Mouse (Mus musculus) CD4-positive, CD25-positive, alpha-beta regulatory T cell, adult 4 months (primary cell): ENCODE results near the gene Pdk3. TPM values are rescaled to one million over a fixed set of nuclear protein-coding genes. Genes with fewer than 3 reads are reported as not detected.
A peak's percentile ranks its signal among the peaks of the same experiment; 100 is the strongest.

Experiments used
- ATAC-seq: one replicate; pipeline ENCODE4 v1.8.0; 2017
- polyA plus RNA-seq, 2 experiments: library from polyadenylated mRNA; unstranded; fragments of 100-300 nt; shearing (Covaris generic); gene quantifications; one replicate each; pipeline ENCODE4 v1.2.1; 2017

Gene Pdk3
- polyA plus RNA-seq: 10 to 100 TPM; 15.6 to 18.3 TPM

GRCm38 (mm10) chrX:93831561-93832336 is at the start of gene Pdk3:
TSS of gene Pdk3 (minus strand) at chrX:93832201.
- ATAC-seq: peak; percentile 90

DNA sequence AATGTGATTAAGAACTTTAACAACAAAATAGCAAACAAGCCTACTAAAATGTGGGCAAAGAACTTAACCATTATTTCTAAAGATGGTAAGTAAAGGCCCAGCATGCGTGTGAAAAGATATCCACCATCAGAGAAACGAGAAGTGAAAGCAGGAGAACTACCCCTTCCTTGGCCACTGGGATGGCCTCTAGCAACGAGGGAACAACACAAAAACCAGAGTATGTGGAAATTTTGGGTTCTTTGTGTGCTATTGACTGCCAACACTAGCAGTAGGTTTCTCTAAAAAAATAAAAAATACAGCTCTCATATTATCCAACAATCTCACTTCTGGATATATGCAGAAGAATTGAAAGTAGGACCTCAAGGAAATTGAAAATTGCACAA is 45.6 kb upstream of the Pdk3 start:
- no peak for ATAC-seq

- no peak for ATAC-seq
These were observed 45.1 kb upstream of the Pdk3 start for GRCm38 (mm10) chrX:93876981-93877633.

GRCm38 (mm10) chrX:93863393-93863792 is 31.4 kb upstream of the Pdk3 start:
- no peak for ATAC-seq

DNA sequence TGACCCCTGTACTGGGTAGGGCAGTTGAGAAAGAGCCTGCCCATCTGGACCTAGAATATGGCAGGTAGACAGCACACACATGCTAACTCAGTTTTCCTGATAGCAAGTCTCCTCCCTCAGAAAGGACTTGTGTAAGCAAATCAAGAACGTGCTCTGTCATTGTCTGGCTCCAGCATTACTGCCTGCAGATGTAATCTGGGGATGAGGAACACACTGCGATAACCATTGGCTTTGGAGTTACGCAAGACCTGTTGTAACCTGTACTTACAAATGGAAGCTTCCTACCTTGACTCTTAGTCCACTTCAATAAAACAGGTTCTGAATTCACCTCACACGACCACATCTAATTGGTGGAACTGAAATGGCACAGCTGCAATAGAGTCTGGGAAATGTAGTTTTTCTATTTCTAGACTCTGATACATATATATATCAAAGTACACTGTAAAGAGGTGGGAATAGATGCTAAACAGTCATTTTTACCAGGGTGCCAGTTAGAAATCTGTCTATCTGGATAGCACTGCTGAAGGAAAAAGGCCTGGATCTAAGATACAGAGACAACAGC is 30.6 kb upstream of the Pdk3 start:
- no peak for ATAC-seq

- ATAC-seq: no peak
These were observed 25.8 kb upstream of the Pdk3 start for GRCm38 (mm10) chrX:93857756-93858155.

- ATAC-seq: no peak
These were observed 410 bp upstream of the Pdk3 start for GRCm38 (mm10) chrX:93832337-93832884.

GRCm38 (mm10) chrX:93825787-93826186 is 6.2 kb downstream of the Pdk3 start:
- no peak for ATAC-seq

- ATAC-seq: no peak
These were observed 24.0 kb downstream of the Pdk3 start for GRCm38 (mm10) chrX:93808040-93808439.

DNA sequence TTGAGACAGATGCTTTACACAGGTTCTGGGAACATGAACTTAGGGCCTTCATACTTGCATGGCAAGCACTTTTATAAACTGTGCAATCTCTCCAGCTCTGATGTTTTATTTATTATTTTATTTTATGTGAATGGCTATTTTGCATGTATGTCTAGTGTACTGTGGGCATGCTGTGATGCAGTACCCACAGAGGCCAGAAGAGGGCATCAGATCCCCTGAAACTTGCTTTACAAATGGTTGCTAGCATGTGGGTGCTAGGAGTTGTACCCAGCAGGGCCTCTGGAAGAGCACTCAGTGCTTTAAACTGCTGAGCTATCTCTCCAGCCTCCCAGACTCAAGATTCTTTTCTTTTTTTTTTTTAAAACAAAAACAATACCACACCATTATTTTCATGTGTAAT is 38.8 kb downstream of the Pdk3 start:
- peak; percentile 80 for ATAC-seq

DNA sequence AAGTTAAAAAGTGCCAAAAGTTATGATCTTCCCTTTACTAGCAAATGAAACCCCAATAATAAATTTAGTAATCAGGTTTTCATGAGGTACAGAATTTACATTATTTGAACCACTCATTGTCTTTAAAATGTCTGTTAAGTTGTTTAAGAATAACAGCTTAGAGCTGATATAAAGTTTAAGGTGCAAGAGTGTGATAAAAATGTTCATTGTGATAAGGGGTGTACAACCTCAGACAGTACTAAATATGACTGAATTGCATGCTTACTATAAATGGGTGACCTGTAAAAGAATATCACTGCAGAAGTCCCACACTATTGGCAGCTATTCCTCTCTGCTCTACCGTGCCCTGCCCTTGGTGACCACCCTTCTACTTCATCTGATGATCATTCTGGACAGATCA is 42.4 kb downstream of the Pdk3 start:
- no peak for ATAC-seq

DNA sequence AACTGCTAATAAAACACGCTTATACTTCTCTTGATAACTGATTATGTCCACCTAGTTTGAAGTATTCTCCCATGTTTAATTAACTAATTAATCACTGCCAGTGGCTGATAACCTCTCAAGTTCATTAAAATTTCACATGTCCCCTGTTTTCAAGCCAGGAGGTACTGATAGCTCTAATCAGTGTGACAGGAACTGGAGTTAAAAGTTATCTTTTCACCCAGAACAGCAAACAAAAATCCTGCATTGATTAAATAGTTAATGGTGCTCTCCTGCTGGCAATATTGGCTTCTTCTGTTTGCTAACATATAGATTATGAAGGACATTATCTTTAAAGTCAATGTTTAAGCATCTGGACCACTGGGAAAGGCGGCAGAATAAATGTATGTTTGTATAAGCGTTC is 71.2 kb downstream of the Pdk3 start:
- ATAC-seq: no peak

DNA sequence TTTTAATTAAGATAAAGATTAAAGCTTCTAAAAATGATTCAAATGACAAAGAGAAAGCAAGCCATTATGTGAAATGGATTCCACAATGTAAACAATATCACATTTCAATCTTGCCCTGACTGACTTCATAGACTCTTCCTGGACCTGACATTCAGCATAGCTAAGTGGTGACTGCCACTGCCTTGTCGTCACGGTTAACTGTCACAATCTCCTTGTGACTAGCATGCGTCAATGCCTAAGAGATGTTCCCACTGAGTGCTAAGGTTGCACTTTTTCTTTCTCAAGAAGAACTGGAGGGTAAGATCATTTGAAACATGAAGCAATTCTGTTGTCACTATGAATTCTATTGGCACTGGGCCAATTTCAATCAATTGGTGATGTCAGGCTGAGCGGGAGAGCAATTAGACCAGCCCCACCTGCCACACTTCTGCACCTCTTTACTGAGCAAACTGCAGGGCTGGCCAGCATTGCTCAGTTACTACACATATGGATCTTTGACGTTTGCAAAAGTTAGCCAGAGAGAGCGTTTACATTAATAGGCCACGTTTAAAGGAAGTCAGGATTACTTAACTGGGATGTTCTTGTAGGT is 75.0 kb downstream of the Pdk3 start:
- no peak for ATAC-seq

DNA sequence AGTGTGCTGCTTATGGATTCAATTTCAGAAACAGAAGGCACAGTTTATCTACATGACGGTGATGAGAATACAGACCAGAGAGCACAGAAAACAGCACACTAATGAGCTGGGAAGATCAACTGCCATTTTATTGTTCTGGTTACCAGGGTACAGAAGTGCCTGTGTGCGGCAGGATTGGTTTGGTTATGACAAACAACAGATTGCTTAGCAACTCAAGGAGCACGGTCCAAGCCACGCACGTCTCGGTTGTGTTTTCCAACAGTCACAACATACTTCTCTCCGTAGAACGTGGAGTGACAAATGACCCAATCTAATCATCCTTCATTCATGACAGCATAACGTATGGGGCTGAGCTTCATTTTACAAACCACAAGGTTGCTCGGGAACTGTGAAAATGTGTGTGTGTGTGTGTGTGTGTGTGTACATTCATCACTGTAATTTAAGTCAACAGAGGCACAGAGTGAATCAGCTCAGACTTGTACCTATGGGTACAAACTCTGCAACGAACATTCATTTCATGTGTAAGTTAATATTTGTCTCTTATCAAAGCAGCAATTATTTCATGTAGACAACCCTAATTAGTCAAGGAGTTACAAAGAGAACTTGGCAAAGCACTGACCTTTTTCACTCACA is 76.7 kb downstream of the Pdk3 start:
- no peak for ATAC-seq

DNA sequence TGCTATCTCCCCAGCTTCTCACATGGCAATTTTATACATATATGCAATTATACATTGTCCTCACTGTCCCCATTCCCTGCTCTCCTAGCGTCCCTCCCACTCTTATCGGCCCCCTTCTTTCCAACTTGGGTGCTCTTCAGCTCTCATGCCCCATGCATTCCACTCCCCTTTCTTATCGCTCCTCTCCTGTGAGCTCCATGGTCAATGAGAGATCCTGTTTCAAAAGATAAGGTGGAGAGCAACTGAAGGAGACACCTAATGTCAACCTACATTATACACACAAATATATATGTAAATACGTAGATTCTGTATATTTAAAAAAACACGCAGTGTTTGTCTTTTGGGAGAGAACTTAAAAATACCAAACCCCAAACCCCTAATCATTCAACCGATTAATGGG is 81.4 kb downstream of the Pdk3 start:
- no peak for ATAC-seq

DNA sequence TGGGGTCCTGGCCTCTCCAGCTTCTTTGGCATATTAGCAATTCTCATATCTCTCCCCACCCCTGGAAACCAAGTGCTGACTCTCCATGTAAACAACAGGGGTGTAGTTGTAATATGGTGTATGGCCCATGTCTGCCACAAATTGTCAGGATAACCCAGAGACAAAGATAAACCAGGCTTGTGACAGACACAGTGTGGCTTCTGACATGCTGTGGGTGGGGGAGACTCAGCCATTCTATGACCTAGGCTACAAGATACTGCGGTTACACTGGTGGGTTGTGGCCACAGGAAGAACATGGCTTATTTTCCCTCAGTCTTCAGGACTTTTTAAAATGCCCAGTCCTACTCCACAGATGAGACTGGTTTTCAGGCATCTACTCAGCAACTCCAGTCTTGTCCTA is 82.8 kb downstream of the Pdk3 start:
- ATAC-seq: no peak

DNA sequence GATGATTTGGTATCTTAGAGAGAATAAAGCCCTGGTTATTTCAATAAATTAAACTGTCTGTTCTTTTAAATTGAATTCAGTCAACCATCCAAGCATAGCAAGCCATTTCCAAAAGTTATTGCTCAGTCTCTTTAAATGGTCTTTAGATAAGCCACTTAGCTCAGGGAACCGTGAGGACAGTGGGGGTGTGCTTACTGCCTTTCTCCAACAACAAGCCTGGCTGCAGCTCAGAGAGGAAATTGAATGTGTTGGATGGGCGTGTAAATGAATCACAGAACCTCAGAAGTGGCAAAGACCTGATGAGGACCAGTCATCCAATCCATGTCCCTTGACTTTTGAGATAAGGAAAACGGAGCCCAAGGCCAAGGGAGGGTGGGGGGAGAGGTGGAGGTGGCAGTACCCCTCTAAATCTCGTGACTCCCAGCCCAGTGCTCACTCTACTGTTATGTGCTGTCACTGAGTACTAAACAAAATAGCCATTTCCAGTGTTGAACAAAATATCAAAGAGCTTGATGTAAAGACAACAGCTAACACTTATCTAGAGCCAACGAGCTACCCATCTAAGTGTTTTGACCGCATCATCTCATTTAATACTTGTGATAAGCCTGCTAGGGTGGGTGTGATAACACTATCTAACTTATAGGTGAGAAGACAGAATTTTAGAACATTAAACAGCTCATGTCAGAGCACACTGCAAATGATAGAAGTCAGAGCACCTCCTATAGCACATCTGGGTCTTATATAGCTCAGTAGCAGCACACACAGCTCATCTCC is 98.8 kb downstream of the Pdk3 start:
- no peak for ATAC-seq

DNA sequence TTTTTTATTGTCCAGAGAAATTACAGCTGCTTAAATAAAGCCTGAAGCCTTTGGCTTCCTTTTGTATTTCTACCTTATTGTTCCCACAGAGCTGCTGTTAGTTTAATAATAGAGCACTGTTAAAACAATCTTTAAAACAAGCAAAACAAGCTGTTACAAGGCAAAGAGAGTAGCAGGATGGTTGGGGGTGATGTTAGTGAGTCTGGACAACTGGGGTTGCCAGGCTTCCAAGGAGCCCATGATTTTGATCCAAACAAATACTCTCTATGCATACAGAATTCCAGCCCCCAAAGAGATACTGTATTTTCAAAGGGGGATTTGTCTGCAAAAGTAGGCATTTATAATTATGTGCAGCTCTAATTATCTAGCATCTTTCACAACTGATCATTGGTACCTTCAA is 99.6 kb downstream of the Pdk3 start:
- ATAC-seq: no peak

DNA sequence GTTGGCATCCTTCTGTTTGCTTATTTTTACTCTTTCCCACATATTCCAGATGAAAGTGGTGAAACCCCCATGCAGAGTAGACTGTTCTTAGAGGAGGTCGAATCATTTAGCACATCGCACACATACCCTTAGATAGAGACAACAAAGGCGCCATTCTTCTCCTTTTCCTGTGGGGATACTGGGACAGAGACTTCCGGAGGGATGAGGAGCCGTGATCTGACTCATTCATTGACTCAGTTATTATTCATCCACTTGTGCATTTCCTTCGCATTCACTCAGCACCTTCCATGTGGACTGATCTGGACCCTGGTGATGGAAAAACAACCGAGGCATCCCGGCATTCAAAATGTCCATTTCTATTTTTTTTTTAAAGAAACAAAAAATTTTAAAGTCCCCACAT is 101.1 kb downstream of the Pdk3 start:
- ATAC-seq: no peak

GRCm38 (mm10) chrX:93729529-93729928 is 102.5 kb downstream of the Pdk3 start:
- no peak for ATAC-seq
